Mouse (Mus musculus) lung, adult 2 months (tissue): ENCODE results near the gene Bcas1.

Source experiments
- CTCF ChIP-seq: fragments of 200-500 bp; IDR thresholded peaks from 2 replicates; pipeline ENCODE4 v1.5.1; 2011; ENCODE audit warnings: mild to moderate bottlenecking, low read length, control low read depth; ENCODE audit not compliant: insufficient read depth
- POLR2A ChIP-seq: fragments of 200-500 bp; IDR thresholded peaks from 2 replicates; pipeline ENCODE4 v1.6.1; 2011; ENCODE audit warnings: low read depth, mild to moderate bottlenecking, control low read depth, low read length, borderline replicate concordance; ENCODE audit errors: extremely low read depth

DNA sequence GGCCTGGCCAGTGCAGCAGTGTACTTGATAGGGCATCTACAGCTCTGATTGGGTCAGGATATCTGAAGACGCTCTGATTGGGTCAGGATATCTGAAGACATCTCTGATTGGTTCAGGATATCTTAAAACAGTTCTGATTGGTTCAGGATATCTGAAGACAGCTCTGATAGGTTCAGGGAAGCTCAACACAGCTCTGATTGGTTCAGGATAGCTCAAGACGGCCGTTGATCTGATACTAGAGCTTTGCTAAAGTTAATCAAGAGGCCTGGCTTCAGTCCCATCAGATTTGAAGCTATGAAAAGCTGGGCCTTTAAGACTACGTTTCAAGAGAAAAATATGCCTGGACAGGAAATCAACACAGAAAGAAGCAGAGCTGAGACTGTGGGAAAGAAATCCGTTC is 77.9 kb downstream of the Bcas1 start:
- TF ChIP-seq POLR2A: no peak
- TF ChIP-seq CTCF: no peak
